Mouse (Mus musculus): ENCODE results near the gene Vmn2r56.
"Not testable (repeated sequence)": the region's sequence is repeated elsewhere in the genome, so short reads cannot be mapped to it uniquely, and the experiment has no call there.

The Vmn2r56 gene

GRCm38 (mm10) chr7:12734904-12735303 is at the start of gene Vmn2r56:
Vmn2r56 (minus strand) TSS chr7:12735004.
- DNase-seq (ENCODE audit: extremely low spot score, low spot score) = no peak

DNA sequence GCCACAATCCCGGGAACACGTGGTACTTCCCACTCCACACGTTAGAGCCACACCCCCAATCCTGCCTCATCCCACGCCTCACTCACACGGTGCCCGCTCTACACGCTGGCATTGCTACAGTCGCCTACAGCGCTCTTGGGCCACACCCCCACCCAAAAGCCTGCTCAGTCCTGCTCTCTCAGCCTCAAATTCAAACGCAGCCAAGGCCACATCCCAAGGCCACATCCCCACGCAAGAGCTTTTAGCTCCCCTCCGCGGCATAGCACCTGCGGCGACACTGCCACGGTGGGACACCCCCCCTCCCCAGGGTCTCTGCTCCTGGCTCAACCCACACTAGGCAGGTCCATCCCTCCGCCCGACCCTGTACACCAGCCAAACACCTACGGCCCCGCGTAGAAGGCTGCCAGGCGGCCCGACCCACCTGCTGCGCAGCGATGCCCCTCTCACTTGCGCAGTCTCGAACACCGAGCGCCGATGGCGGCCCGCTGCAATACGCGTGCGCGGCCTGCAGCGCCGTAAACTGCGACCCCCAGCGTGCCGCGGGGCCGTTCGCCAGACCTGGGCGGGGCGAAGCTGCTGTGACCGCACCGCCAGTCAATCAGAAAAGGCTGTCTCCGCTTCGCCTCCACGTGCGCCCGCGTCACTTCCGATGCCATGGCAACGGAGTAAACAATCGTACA is 45.5 kb upstream of the Vmn2r56 start:
- peak; percentile 84 for DNase-seq (ENCODE audit: extremely low spot score, low spot score)

DNA sequence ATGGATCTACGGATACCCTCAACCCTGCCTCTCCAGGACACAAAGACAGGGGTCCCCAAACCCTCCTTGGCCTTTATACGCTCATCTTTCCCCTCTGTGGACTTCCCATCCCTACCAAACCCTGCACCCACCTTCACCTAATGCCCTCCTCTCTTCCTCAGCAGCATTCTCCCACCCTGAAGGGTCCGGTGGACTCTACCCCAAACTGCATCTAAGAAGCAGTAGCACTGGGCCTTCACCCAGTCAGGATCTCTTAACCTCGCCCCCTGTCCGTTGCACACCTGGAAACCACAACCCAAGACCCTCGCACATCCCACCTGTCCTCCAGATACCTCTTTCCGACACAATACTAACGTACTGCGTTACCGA is 45.0 kb upstream of the Vmn2r56 start:
- no peak for DNase-seq (ENCODE audit: extremely low spot score, low spot score)

DNA sequence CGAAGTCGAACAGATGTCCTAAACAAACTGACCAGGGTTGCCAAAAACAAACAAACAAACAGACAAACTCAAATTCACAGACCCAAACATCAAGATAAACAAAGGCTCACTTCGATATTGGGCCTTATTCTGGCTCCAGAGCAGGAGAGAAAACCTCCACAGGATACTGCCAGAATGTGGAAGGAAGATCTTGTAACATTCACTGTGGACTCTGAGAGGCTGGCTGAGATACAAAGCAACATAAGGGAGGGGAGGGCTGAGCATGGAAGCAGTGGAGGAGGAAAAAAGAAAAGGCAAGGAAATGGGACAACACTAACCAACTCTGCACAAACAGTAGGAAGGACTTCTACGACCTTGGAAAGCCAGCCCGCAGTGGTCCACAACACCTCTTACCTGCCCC is 44.3 kb upstream of the Vmn2r56 start:
- no peak for DNase-seq (ENCODE audit: extremely low spot score, low spot score)

DNA sequence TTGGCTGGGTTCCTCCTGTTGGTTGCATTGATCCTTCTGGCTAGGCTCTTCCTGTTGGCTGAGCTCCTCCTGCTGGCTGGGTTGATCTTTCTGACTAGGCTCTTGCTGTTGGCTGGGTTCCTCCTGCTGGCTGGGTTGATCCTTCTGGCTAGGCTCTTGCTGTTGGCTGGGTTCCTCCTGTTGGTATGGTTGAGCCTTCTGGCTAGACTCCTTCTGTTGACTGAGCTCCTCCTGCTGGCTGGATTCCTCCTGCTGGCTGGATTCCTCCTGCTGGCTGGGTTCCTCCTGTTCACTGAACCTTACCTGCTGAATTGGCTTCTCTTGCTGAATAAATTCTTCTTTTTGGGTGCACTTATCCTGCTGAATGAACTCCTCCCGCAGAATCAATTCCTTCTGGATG is 39.8 kb upstream of the Vmn2r56 start:
- no peak for DNase-seq (ENCODE audit: extremely low spot score, low spot score)

- DNase-seq (ENCODE audit: extremely low spot score, low spot score) = no peak
These were observed 39.3 kb upstream of the Vmn2r56 start for GRCm38 (mm10) chr7:12774111-12774510.

DNA sequence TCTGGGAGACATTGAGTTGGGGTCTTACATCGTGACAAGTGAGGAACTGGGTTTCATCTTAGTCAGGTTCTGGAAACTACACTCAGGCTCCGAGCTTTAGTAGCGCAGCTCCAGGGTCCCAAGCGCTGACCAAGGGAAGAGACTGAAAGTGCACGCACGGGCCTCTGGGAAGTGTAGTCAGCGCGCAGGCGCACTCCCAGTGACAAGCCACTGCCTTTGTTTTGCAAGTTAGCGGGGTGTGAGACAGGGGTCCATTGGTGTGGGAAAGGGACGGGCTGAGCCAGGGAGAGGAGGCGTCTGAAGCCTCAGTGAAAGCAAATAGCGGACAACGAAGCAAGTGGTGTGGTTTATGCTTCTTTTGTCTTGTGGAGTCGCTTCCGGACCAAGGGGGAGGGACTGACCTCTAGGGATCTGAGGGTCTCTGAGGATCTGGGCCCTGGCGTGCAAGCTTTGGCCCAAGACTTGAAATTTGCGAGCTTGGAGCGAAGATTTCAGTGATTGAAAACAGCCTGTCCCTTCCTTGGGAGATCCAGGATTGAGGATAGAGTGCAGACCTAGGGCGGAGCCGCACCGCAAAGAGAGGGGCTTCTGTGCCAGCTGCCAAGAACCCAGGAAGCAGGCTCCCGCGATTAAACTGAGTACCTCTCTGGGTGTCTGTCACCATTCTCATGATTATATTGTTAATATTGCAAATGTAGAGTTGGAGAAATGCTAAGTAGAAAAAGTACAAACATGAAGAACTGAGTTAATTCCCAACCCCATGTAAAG is 14.8 kb upstream of the Vmn2r56 start:
- no peak for DNase-seq (ENCODE audit: extremely low spot score, low spot score)

DNA sequence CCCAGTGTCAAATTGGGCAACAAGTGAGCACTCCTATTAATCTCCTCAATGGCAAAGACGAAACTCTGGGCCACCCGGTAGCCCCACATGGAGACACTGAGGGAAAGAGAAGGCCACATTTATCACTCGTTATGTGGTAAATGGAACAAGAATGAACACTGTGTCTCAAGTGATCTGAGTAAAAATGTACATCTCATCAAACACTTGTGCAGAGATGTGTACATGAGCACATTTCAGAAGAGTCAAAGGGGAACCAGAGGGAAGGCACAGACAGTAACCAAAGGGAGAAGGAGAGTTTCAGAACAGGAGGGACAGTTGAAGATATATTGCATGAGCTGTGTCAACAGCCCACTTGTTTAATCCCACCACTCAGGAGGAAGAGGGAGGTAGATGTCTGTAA is 49.9 kb downstream of the Vmn2r56 start, which contains the start of gene Vmn2r55:
Gene Vmn2r55 (minus strand): TSS at position 101 of the 400 bp plus-strand sequence.
- not testable (repeated sequence) for DNase-seq (ENCODE audit: extremely low spot score, low spot score)

DNA sequence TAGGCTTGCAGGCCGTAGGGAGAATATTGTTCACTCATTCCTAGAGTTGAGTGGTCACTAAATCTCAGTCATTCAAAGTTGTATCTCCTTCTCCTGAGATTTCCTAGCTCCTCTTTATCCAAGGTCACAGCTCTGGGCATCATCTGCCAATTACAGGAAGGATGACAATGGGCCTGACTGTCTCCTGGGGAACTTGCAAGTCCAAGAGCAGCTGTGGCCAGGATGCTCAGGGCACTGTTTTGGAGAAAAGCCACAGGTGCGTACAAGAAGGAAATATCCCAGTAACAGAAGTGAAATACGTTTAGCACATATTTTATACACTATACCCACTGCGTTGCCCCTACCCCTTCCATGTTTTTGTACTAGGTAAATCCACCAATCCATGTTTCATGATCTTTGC is 94.6 kb downstream of the Vmn2r56 start, which contains the start of gene Vmn2r54:
Gene Vmn2r54 (minus strand): TSS at position 101 of the 400 bp plus-strand sequence.
- not testable (repeated sequence) for DNase-seq (ENCODE audit: extremely low spot score, low spot score)

Measured in neural tube, embryonic 10.5 days (tissue).